Mouse (Mus musculus) megakaryocyte, adult 5-6 weeks (primary cell): ENCODE results near the gene Camkmt. TPM values are rescaled to one million over a fixed set of nuclear protein-coding genes. Genes with fewer than 3 reads are reported as not detected.

Experiments
- ATAC-seq: 2 replicates; pipeline ENCODE4 v1.8.0; 2016; ENCODE audit warnings: mild to moderate bottlenecking, inconsistent platforms; ENCODE audit not compliant: poor library complexity, severe bottlenecking
- total RNA-seq, 2 experiments: library from RNA; stranded (forward) in 1 of 2; stranded (reverse) in 1 of 2; fragments of 153-499, 151-499 nt in 1 of 2; fragments of 221-1000, 200-1000 nt in 1 of 2; gene quantifications; 2 replicates each; pipeline versions ENCODE4 v1.2.3 to v1.2.4; 2015 to 2017

Camkmt gene
- total RNA-seq (2015) (2.8 and 4.2 TPM in 2 replicates), total RNA-seq (2017) (2.3 and 3.3 TPM in 2 replicates)

DNA sequence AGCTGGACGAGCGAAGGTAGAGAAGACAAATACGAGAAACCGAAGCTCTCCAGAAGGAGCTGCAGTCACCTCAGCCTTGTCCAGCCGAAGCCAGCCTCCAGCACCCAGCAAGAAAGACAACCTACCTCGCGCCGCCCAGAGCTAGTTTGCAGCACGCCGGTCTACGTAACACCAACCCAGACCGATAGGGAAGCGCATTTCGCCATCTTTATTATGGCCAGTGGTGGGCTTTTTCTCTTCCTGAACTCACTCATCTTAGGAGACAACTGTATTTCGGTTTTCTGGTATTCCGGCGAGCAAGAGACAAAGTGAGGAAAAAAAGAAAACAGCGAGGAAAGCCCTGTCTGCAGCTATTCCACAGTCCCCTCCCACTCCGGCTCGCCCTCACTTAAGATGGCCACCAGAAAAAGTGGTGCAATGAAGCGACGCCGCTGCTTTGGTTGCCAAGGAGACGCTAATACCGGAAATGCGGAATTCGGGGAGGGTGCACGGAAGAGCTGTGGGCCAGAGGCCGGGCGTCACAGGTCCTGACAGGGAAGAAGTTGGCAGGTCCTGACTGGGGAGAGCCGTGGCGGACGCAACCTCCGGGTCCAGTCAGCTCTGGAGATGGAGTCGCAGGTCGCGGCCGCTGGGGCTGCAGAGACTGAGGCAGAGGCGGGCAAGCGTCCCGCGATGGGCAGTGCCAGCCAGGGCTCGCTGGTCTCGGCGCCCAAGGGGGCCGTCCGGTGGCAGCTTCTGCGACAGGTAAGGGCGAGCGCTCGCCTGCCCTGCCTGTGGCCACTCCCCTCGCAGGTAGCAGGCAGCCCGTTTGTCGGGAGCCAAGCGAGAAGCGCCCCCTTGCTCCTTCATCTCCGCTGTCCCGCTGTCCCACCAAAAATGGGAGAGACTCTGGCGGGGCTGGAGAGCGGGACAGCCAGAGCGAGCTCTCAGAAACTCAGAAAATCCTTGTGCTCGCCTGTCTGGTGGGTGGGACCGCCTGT lies at the start of gene Camkmt, which contains the start of gene Prepl:
Gene Camkmt, plus strand, starts transcription at position 433 of the 980 bp plus-strand sequence.
Gene Prepl, minus strand, starts transcription at position 122 of the 980 bp plus-strand sequence.
- ATAC-seq = peak; percentile 92

DNA sequence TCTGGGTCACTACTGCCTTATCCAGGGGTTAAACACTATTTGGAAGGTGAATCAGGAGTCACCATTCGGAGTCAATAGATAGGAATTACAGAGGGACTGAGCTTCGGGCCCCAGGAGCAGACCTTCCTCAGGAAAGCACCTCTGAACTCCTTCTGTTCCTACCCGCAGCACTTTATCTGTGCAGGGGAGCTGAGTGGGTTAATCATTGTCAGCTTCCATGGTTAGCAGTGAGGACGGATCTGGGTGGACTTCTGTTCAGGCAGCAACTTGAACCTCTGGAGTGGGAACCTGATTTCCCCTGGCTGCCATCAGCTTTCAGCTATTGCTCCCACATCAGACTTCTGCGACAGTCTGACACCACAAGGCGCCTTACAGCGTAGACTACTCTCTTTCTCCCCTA lies 49.4 kb upstream of the Camkmt start:
- no peak for ATAC-seq

GRCm38 (mm10) chr17:85042419-85042818 lies 47.9 kb upstream of the Camkmt start:
- ATAC-seq = no peak

DNA sequence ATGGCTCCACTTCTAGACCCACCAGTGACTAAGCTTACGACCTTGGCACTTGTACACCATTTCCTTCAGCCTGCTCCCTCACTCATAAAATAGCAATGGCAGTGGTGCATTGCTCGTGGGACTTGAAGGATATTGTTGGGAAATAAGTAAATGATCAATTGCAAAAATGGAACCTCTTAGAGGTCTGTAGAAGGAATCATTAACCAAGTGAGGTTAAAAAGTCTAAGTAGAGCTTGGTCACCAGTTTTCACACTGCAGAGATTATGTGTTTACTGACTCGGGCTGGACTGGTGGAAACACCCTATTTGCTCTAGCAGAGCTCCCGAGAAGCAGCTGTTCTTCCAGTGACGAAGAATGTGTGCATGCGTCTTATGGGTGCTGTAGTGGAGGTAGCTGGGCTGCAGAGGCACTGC lies 46.9 kb upstream of the Camkmt start:
- ATAC-seq = no peak

DNA sequence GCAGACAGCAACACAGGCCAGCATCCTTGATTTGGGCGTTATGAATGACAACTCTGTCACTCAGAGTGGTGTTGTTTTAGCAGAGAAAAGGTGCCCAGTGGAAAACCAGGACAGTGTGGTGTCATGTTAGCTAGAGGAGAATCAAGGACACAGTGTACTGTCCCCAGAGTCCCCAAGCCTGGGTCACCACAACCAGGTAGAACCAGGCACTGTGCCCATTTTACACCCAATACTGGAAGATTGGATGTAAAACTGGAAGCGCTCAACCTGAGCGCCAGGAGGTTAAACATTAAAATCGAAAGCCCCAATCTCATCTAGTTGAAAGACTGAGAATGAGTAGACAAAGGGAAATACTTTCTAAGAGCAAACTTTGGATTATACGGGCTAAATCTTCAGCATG lies 45.9 kb upstream of the Camkmt start:
- no peak for ATAC-seq

DNA sequence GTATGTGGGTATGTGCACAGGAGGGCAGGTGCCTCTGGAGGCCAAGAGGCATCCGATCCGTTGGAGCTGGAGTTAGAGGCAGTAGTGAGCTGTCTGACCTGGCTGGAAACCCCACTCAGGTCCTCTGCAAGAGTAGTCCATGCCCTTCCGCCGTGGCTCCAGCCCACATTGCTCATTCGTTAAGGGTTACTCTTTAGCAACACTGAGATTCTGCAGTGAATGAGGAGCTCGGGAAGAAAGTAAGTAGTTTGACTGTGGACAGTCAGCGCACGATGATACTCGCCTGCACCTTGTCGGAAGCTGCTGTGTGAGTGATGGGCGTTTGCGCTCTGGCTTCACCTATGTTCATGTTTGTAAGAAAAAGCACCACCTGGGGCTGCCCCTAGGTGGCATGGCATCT lies 45.2 kb upstream of the Camkmt start:
- ATAC-seq = no peak

DNA sequence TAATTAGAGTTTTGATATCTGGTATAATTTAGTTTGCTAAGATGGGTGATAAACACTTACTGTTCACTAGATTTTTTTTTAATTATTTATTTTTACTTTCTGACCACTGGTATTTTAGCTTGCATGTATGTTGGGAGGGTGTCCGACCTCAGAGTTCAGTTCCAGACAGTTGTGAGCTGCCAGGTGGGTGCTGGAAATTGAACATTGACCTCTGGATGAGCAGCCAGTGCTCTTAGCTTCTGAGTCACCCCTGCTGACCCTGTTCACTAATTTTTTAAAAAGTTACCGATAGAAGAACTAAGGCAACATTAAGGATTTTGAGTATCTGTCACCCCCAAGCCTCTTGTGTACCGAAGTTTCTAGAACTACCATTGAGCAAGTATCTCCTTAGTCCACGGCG lies 42.0 kb upstream of the Camkmt start:
- ATAC-seq = no peak

DNA sequence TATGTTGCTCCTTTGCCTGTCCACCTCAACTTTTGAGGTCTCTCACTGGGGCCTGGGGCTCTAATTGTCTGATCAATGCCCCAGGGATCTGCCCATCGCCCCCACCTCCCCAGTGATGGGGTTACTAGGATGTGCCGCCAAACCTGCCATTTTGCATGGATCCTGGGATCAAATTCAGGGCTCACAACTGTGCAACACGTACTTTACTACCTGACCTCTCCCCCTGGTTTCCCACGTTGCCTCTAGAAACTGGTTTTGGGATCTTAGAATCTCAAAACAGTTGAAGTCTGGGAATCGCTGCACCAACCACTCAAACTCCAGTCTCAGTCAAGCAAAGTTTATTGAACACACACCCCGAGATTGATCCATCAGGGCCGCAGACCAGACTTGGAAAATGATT lies 32.1 kb upstream of the Camkmt start:
- ATAC-seq = no peak

- no peak for ATAC-seq
Observed at GRCm38 (mm10) chr17:85059136-85059535, 31.2 kb upstream of the Camkmt start.

- no peak for ATAC-seq
Observed at GRCm38 (mm10) chr17:85063560-85063959, 26.8 kb upstream of the Camkmt start.

- ATAC-seq = no peak
Observed at GRCm38 (mm10) chr17:85067331-85067730, 23.0 kb upstream of the Camkmt start.

- no peak for ATAC-seq
Observed at GRCm38 (mm10) chr17:85070658-85071057, 19.7 kb upstream of the Camkmt start.

GRCm38 (mm10) chr17:85071088-85071775 lies 19.1 kb upstream of the Camkmt start:
- no peak for ATAC-seq

- ATAC-seq = no peak
Observed at GRCm38 (mm10) chr17:85072383-85072782, 18.0 kb upstream of the Camkmt start.

GRCm38 (mm10) chr17:85073214-85073613 lies 17.1 kb upstream of the Camkmt start:
- ATAC-seq = no peak

GRCm38 (mm10) chr17:85074083-85074482 lies 16.3 kb upstream of the Camkmt start:
- ATAC-seq = no peak

DNA sequence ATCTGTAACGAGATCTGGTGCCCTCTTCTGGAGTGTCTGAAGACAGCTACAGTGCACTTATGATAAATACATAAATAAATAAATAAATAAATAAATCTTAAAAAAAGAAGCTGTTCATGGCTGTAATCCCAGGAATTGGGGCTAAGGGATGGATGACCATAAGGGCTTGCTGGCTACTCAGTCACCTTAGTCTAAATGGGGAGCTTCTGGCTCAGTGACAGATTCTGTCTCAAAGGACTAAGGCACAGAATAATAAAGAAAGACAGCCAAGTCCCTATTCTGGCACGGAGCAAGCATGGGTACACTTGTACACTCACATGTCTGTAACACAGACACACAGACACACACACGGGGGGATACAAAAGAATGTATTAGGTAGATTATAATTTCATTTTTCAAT lies 11.1 kb upstream of the Camkmt start:
- no peak for ATAC-seq

DNA sequence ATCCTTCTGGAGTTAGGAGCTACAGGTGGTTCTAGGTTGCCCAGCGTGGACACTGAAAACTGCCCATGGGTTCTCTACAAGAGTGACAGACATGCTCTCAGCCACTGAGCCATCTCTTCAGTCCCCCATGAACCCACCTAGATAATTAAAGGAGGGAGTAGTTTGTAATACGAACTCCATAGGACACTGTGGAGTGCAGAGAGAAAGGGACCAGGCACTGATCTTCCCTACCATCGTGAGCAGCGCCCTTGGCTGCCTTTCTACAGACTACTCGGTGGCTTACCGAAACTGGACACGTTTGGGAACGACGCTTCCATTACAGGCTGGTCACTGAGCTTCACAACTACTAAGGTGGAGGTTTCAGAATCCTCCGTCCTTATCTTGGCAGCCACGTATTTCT lies 9.6 kb upstream of the Camkmt start:
- no peak for ATAC-seq

- ATAC-seq = no peak
Observed at GRCm38 (mm10) chr17:85085335-85085734, 5.0 kb upstream of the Camkmt start.

GRCm38 (mm10) chr17:85086501-85086900 lies 3.9 kb upstream of the Camkmt start:
- ATAC-seq = no peak

GRCm38 (mm10) chr17:85087591-85087990 lies 2.8 kb upstream of the Camkmt start:
- ATAC-seq = no peak

DNA sequence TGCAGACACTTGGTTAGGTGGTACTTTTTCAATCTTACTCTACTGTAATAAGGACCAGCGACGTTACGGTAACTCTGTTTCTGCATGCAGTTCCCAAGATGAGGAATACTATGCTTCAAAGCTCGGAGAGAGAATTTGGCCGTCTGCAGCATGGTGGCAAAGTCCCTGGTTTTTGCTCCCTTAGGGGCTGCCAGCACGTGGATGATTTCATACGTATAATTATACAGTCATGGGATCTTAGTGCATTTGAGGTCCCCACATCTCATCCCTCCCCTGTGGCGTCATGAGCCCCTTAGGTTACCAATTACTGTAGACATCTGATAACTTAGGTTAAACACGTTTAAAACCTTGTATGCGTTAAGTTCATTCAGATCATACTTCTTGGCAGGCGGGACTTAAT lies 2.0 kb upstream of the Camkmt start:
- no peak for ATAC-seq
